In genomic region chr13:20187647-20188046, GRCm38 (mm10) we compare ENCODE assay signal across 17 mouse cellular contexts.
A peak's percentile ranks its signal among the peaks of the same experiment; 100 is the strongest.
DNase-seq lines count a peak whose midpoint lies in the region; ATAC-seq and TF ChIP-seq lines count a peak whose summit lies in the region.
"Had no signal": no experiment of that assay in that cellular context is flagged by ENCODE, and none has a peak within 500 bp of the region (broad histone marks: within the 10 kb centered on the region; RNA-seq: fewer than 3 reads in every experiment).

No protein-coding gene starts in this region.

- no peak for DNase-seq in heart, adult 9 months (ENCODE audit: low spot score in 2 of 2)
- DNase-seq in kidney, postnatal 14 days, result peak; percentile 38
- DNase-seq in kidney, postnatal 36 days, result no peak
- no peak for DNase-seq in stomach, postnatal 0 days (ENCODE audit: low spot score)
- no peak for DNase-seq in gastrocnemius, adult 2 months
- DNase-seq: adrenal gland, adult 8-10 months; cerebellum, adult 18-20 months; right cerebral cortex, postnatal 4 days; thymus, adult 18-20 months had no signal

- no peak overlapping the region for H3K9ac ChIP-seq in heart, embryonic 15.5 days
- no peak overlapping the region for H3K9ac ChIP-seq in stomach, embryonic 16.5 days (ENCODE audit: low read length)
- H3K9ac ChIP-seq in stomach, postnatal 0 days (ENCODE audit: low read length), result no peak overlapping the region
- H3K9ac ChIP-seq: forebrain, embryonic 12.5 days; hindbrain, embryonic 14.5 days; liver, embryonic 15.5 days; neural tube, embryonic 15.5 days had no signal

- H3K4me3 ChIP-seq in heart, embryonic 15.5 days, result no peak overlapping the region
- H3K4me3 ChIP-seq in stomach, embryonic 16.5 days (replicated peaks; ENCODE audit: low read length), result no peak overlapping the region
- H3K4me3 ChIP-seq in stomach, postnatal 0 days (ENCODE audit: low read depth, low read length), result no peak overlapping the region
- no peak overlapping the region for H3K4me3 ChIP-seq in gastrocnemius, adult 2 months
- H3K4me3 ChIP-seq: forebrain, embryonic 12.5 days; liver, embryonic 15.5 days; neural tube, embryonic 15.5 days had no signal

- H3K27ac ChIP-seq in heart, embryonic 15.5 days, result peak overlapping the region; percentile 33; the same call in 1 of the 2 replicates
- 0 out of 2 replicates have a peak overlapping the region, but pooled peaks have one; percentile 14 for H3K27ac ChIP-seq in stomach, embryonic 16.5 days (ENCODE audit: low read length)
- no peak overlapping the region for H3K27ac ChIP-seq in stomach, postnatal 0 days (replicated peaks)
- no peak overlapping the region for H3K27ac ChIP-seq in gastrocnemius, adult 2 months
- H3K27ac ChIP-seq: forebrain, embryonic 12.5 days; hindbrain, embryonic 14.5 days; liver, embryonic 15.5 days; neural tube, embryonic 15.5 days had no signal

- no peak for ATAC-seq in heart, embryonic 15.5 days (replicated peaks; ENCODE audit: insufficient number of reproducible peaks, insufficient read depth, low FRiP score, low read depth)
- ATAC-seq in stomach, embryonic 16.5 days (ENCODE audit: insufficient read depth, low FRiP score), result no peak
- ATAC-seq in stomach, postnatal 0 days (ENCODE audit: low FRiP score, low TSS enrichment), result no peak
- ATAC-seq: CD4-positive, CD25-positive, alpha-beta regulatory T cell, adult 4 months had no signal

- TF ChIP-seq EP300 in stomach, postnatal 0 days (optimal IDR thresholded peaks at IDR 0.05), result no peak

- no peaks in the 10 kb centered on the region for H3K27me3 ChIP-seq in heart, embryonic 15.5 days
- H3K27me3 ChIP-seq in stomach, embryonic 16.5 days (ENCODE audit: control insufficient read depth, insufficient read depth, low read length), result no peaks in the 10 kb centered on the region
- no peaks in the 10 kb centered on the region for H3K27me3 ChIP-seq in stomach, postnatal 0 days (ENCODE audit: control insufficient read depth, insufficient read depth, low read length)
- H3K27me3 ChIP-seq: forebrain, embryonic 12.5 days; neural tube, embryonic 15.5 days had no signal

- no peak overlapping the region for H3K4me2 ChIP-seq in heart, embryonic 15.5 days
- H3K4me2 ChIP-seq in stomach, embryonic 16.5 days (ENCODE audit: low read depth, low read length), result no peak overlapping the region
- no peak overlapping the region for H3K4me2 ChIP-seq in stomach, postnatal 0 days (replicated peaks; ENCODE audit: low read depth)
- H3K4me2 ChIP-seq: forebrain, embryonic 12.5 days; hindbrain, embryonic 14.5 days; liver, embryonic 15.5 days; midbrain, embryonic 11.5 days; neural tube, embryonic 15.5 days had no signal

- no peaks in the 10 kb centered on the region for H3K36me3 ChIP-seq in heart, embryonic 15.5 days
- H3K36me3 ChIP-seq in stomach, embryonic 16.5 days (ENCODE audit: control insufficient read depth, insufficient read depth, low read length), result no peaks in the 10 kb centered on the region
- H3K36me3 ChIP-seq in stomach, postnatal 0 days (ENCODE audit: control insufficient read depth, insufficient read depth, low read length), result no peaks in the 10 kb centered on the region
- H3K36me3 ChIP-seq: forebrain, embryonic 12.5 days; neural tube, embryonic 15.5 days had no signal

- H3K9me3 ChIP-seq in heart, embryonic 15.5 days (replicated peaks), result no peaks in the 10 kb centered on the region
- H3K9me3 ChIP-seq in stomach, embryonic 16.5 days (replicated peaks; ENCODE audit: control insufficient read depth, low read length), result no peaks in the 10 kb centered on the region
- no peaks in the 10 kb centered on the region for H3K9me3 ChIP-seq in stomach, postnatal 0 days (ENCODE audit: control insufficient read depth, low read length)
- H3K9me3 ChIP-seq: forebrain, embryonic 12.5 days; liver, embryonic 15.5 days; neural tube, embryonic 15.5 days had no signal

- WGBS in heart, embryonic 15.5 days, result 50% methylated on average over 2 of the region's 2 CpGs
- WGBS in stomach, embryonic 16.5 days, result 62% methylated on average over 2 of the region's 2 CpGs
- WGBS in stomach, postnatal 0 days, result 59% methylated on average over 2 of the region's 2 CpGs

- no peak for TF ChIP-seq CTCF in stomach, postnatal 0 days (IDR thresholded peaks at IDR 0.05; ENCODE audit: low read depth)
- TF ChIP-seq CTCF in gastrocnemius, adult 2 months (IDR thresholded peaks at IDR 0.05), result no peak

- intact Hi-C loops in gastrocnemius, adult 2 months (cut with DNase I), result loop anchor here (5.0 to 10.0 kb wide), 2 partner anchors 47 to 95 kb away; partner anchors contain the start of gene Elmo1

- H3K4me1 ChIP-seq in heart, embryonic 15.5 days (replicated peaks), result peaks cover 20% of the 10 kb centered on the region
- H3K4me1 ChIP-seq in stomach, embryonic 16.5 days (ENCODE audit: control insufficient read depth, insufficient read depth, low read length), result peaks cover 17% of the 10 kb centered on the region
- peaks cover 3% of the 10 kb centered on the region; the same call in 1 of the 2 replicates for H3K4me1 ChIP-seq in stomach, postnatal 0 days (replicated peaks; ENCODE audit: control insufficient read depth, insufficient read depth)

Comparison
In these comparisons a context has a peak if more than half of its experiments do, and no peak if none do; other contexts are left out.
1. H3K27ac ChIP-seq: peak in heart, embryonic 15.5 days (single experiment) and stomach, embryonic 16.5 days (single experiment); none in stomach, postnatal 0 days (single experiment) and gastrocnemius, adult 2 months (single experiment).